Mouse (Mus musculus): ENCODE data around the gene Fignl1.

- TF ChIP-seq POLR2A (IDR thresholded peaks at IDR 0.05; ENCODE audit: insufficient read depth, low read depth, low read length), result no peak
- TF ChIP-seq CTCF (IDR thresholded peaks at IDR 0.05), result no peak
Observed at GRCm38 (mm10) chr11:11804421-11804820, 4.3 kb downstream of the Fignl1 start.
